Mouse (Mus musculus) small intestine, adult 2 months (tissue): ENCODE measurements around the gene Plekha8.

Source experiments
- CTCF ChIP-seq: fragments of 200-500 bp; IDR thresholded peaks from 2 replicates; pipeline ENCODE4 v1.5.1; 2012; ENCODE audit warnings: low read depth, mild to moderate bottlenecking, control low read depth, inconsistent platforms, low read length, moderate library complexity, mixed read lengths; ENCODE audit not compliant: insufficient replicate concordance, insufficient read length; ENCODE audit errors: extremely low read depth
- POLR2A ChIP-seq: fragments of 200-500 bp; IDR thresholded peaks from 2 replicates; pipeline ENCODE4 v1.6.1; 2012; ENCODE audit warnings: low read depth, mild to moderate bottlenecking, control low read depth, inconsistent platforms, low read length, moderate library complexity

DNA sequence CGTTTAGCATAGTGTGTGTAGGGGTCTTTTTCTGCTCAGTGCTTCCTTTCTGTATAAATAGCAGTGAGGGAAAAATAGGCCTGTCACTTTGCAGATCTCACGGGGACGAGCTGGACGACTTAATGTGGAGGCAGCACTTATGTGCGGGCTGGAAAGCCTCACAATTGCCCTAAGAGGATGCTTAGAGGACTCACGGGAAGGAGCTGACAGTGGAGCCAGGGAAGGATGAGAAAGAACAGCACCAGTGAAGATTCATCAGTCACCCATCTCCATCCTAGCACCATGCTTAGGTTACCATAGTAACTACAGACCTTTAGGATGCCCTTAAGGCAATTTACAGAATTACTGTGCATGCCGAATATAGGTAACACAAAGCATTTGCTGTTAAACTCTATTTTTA lies 25.1 kb upstream of the Plekha8 start:
- no peak for TF ChIP-seq CTCF
- no peak for TF ChIP-seq POLR2A
